Mouse (Mus musculus): ENCODE measurements around the gene Smarca4. TPM values are rescaled to one million over a fixed set of nuclear protein-coding genes. Genes with fewer than 3 reads are reported as not detected.

Gene Smarca4
- total and polyA plus RNA-seq, 2 experiments from 2014 or later = 84.9 to 195 TPM

DNA sequence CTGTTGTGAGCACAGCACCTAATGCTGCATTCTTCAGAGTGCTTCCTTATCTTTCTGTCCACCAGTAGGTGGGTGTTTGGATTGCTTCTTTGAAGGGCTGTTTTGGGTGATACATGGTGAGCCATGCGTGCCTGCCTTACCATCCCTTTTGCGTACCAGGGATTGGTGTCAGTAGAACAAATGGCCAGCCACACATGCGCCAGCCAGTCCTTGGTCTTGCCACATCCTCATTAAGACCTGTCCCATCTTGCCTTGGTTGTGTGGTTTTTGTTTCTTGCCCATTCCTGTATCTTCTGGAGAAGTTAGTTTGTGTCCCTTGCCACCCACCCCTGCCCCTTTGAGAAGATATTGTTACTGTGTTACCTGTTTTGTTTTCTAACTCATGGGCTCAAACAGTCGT lies 64.5 kb downstream of the Smarca4 start:
- WGBS = 91% methylated on average over 4 of the region's 4 CpGs
- TF ChIP-seq CTCF (IDR thresholded peaks at IDR 0.05) = no peak
- DNase-seq (ENCODE audit: low spot score) (no peak), ATAC-seq (ENCODE audit: low FRiP score) (no peak)
- Histone ChIP-seq H3K9ac (replicated peaks; ENCODE audit: low read length, poor library complexity, severe bottlenecking) (no peak overlapping the region), H3K4me2 (ENCODE audit: low read depth, low read length, poor library complexity, severe bottlenecking) (no peak overlapping the region), H3K36me3 (ENCODE audit: insufficient read depth, low read length) (peaks cover 84% of the 10 kb centered on the region), H3K27ac (ENCODE audit: low read depth, low read length) (no peak overlapping the region), H3K4me3 (ENCODE audit: low read depth, low read length) (no peak overlapping the region), H3K27me3 (ENCODE audit: insufficient read depth, low read length) (no peaks in the 10 kb centered on the region), H3K4me1 (ENCODE audit: insufficient read depth, low read length) (no peaks in the 10 kb centered on the region), H3K9me3 (ENCODE audit: low read length) (no peaks in the 10 kb centered on the region)

DNA sequence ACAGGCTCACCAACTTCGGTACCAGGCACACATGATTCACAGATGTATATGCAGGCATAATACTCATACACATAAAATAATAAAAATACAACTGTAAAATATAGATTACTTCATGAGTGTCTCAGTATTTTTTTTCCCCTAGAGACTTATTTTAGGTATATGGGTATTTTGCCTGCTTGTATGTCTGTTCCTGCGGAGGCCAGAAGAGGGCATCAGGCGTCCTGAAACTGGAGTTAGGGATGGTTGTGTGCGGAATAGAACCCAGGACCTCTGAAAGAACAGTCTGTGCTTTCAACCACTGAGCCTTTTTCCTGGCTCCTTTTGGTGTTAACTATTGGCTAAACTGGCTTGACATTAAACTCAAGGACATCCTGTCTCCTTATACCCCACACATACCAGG lies 66.9 kb downstream of the Smarca4 start:
- no peak for DNase-seq (ENCODE audit: low spot score)
- 90% methylated on average over 4 of the region's 4 CpGs for WGBS
- no peak overlapping the region for H3K9ac ChIP-seq (replicated peaks; ENCODE audit: low read length, poor library complexity, severe bottlenecking)
- no peaks in the 10 kb centered on the region for H3K27me3 ChIP-seq (ENCODE audit: insufficient read depth, low read length)
- ATAC-seq (ENCODE audit: low FRiP score) = no peak
- no peak overlapping the region for H3K4me2 ChIP-seq (ENCODE audit: low read depth, low read length, poor library complexity, severe bottlenecking)
- peaks cover 80% of the 10 kb centered on the region for H3K36me3 ChIP-seq (ENCODE audit: insufficient read depth, low read length)
- no peak overlapping the region for H3K4me3 ChIP-seq (ENCODE audit: low read depth, low read length)
- H3K4me1 ChIP-seq (ENCODE audit: insufficient read depth, low read length) = no peaks in the 10 kb centered on the region
- no peak overlapping the region for H3K27ac ChIP-seq (ENCODE audit: low read depth, low read length)
- peak; percentile 53 for TF ChIP-seq CTCF (IDR thresholded peaks at IDR 0.05)
- no peaks in the 10 kb centered on the region for H3K9me3 ChIP-seq (ENCODE audit: low read length)

DNA sequence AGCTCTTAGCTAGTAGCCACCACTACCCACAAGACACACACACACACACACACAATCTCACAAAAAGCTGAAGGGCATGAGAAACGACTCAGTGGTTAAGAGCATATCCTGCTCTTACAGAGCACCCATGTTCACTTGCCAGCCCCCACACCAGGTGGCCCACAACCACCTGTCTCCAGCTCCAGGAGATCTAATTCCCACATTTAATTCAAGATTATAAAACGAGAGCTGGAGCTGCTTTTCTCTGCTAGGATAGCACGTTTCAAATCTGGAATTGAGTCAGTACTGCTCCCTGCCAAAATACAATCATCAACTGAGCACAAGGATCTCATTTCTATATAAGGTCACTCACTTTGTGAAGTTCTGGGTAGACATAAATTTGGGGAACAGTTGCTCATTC lies 67.9 kb downstream of the Smarca4 start:
- H3K9me3 ChIP-seq (ENCODE audit: low read length) = no peaks in the 10 kb centered on the region
- 87% methylated on average over 3 of the region's 3 CpGs for WGBS
- H3K4me1 ChIP-seq (ENCODE audit: insufficient read depth, low read length) = no peaks in the 10 kb centered on the region
- no peak overlapping the region for H3K4me3 ChIP-seq (ENCODE audit: low read depth, low read length)
- DNase-seq (ENCODE audit: low spot score) = no peak
- no peak overlapping the region for H3K4me2 ChIP-seq (ENCODE audit: low read depth, low read length, poor library complexity, severe bottlenecking)
- no peak overlapping the region for H3K27ac ChIP-seq (ENCODE audit: low read depth, low read length)
- H3K9ac ChIP-seq (replicated peaks; ENCODE audit: low read length, poor library complexity, severe bottlenecking) = no peak overlapping the region
- H3K36me3 ChIP-seq (ENCODE audit: insufficient read depth, low read length) = peaks cover 80% of the 10 kb centered on the region
- TF ChIP-seq CTCF (IDR thresholded peaks at IDR 0.05) = no peak
- no peak for ATAC-seq (ENCODE audit: low FRiP score)
- no peaks in the 10 kb centered on the region for H3K27me3 ChIP-seq (ENCODE audit: insufficient read depth, low read length)

DNA sequence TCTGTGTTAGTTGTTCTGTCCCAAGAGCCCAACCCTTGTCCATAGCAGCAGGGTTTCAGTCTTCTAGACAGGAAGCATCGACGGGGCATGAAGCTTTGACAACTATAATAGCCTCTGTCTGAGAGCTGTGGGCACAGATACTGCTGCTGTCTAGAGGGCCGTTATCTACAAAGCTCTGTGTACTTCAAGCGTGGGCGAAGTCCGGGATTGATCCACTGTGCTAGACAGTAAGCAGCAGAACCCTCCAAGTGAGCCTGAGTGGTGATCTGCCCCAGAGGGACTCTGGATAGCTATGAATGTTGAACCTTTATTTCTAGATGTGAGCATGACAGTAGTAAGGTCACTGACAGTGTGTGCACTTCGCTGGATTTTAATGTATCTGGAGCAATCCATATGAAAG lies 72.6 kb downstream of the Smarca4 start:
- DNase-seq (ENCODE audit: low spot score) (no peak), ATAC-seq (ENCODE audit: low FRiP score) (no peak)
- no peak for TF ChIP-seq CTCF (IDR thresholded peaks at IDR 0.05)
- Histone ChIP-seq H3K9ac (replicated peaks; ENCODE audit: low read length, poor library complexity, severe bottlenecking) (no peak overlapping the region), H3K9me3 (ENCODE audit: low read length) (no peaks in the 10 kb centered on the region), H3K27me3 (ENCODE audit: insufficient read depth, low read length) (no peaks in the 10 kb centered on the region), H3K4me2 (ENCODE audit: low read depth, low read length, poor library complexity, severe bottlenecking) (no peak overlapping the region), H3K36me3 (ENCODE audit: insufficient read depth, low read length) (peaks cover 64% of the 10 kb centered on the region), H3K4me1 (ENCODE audit: insufficient read depth, low read length) (no peaks in the 10 kb centered on the region), H3K4me3 (ENCODE audit: low read depth, low read length) (no peak overlapping the region), H3K27ac (ENCODE audit: low read depth, low read length) (no peak overlapping the region)
- 88% methylated on average over 7 of the region's 7 CpGs for WGBS

DNA sequence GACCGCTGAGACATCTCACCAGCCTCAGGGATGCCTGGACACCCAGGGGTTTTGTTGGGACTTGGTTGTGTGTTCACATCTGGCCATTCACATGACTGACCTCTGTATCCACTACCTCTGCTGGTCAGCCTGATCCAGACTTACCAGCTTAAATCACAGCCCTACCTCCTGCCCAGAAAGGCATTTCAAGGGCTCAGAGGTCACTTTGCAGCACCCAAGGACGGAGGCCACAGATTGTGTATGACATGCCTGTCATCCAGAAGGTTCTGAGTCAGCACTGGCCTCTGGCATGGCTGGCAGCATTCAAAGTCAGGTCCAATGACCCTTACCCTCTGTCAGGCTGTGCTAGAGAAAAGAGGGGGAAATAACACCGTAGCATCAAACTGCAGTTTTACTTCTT lies 74.1 kb downstream of the Smarca4 start:
- Histone ChIP-seq H3K27ac (ENCODE audit: low read depth, low read length) (no peak overlapping the region), H3K27me3 (ENCODE audit: insufficient read depth, low read length) (no peaks in the 10 kb centered on the region), H3K4me2 (ENCODE audit: low read depth, low read length, poor library complexity, severe bottlenecking) (no peak overlapping the region), H3K9me3 (ENCODE audit: low read length) (no peaks in the 10 kb centered on the region), H3K4me3 (ENCODE audit: low read depth, low read length) (no peak overlapping the region), H3K36me3 (ENCODE audit: insufficient read depth, low read length) (peaks cover 55% of the 10 kb centered on the region), H3K4me1 (ENCODE audit: insufficient read depth, low read length) (no peaks in the 10 kb centered on the region), H3K9ac (replicated peaks; ENCODE audit: low read length, poor library complexity, severe bottlenecking) (no peak overlapping the region)
- TF ChIP-seq CTCF (IDR thresholded peaks at IDR 0.05) = no peak
- ATAC-seq (ENCODE audit: low FRiP score) (no peak), DNase-seq (ENCODE audit: low spot score) (no peak)
- WGBS = 86% methylated on average over 3 of the region's 3 CpGs

DNA sequence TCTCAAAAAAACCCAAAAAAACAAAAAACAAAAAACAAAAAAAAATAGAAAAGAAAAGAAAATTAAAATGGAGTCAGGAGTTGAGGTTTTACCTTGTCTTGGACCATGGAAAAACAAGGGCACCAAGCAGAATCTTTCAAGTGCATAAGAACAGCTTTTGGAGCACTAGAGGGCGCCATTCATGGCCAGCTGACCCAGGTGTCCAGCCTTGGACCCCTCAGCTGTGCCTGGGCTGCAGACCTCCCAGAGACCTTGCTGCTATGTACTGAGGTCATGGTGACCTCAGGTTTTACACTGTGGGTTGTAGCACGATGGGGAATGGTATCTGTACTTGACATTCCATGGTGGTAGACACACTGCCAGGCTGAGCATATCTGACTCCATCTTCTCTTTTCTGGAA lies 75.9 kb downstream of the Smarca4 start:
- Histone ChIP-seq H3K9ac (replicated peaks; ENCODE audit: low read length, poor library complexity, severe bottlenecking) (no peak overlapping the region), H3K27me3 (ENCODE audit: insufficient read depth, low read length) (no peaks in the 10 kb centered on the region), H3K36me3 (ENCODE audit: insufficient read depth, low read length) (peaks cover 42% of the 10 kb centered on the region), H3K4me3 (ENCODE audit: low read depth, low read length) (no peak overlapping the region), H3K27ac (ENCODE audit: low read depth, low read length) (no peak overlapping the region), H3K4me2 (ENCODE audit: low read depth, low read length, poor library complexity, severe bottlenecking) (no peak overlapping the region), H3K4me1 (ENCODE audit: insufficient read depth, low read length) (no peaks in the 10 kb centered on the region), H3K9me3 (ENCODE audit: low read length) (no peaks in the 10 kb centered on the region)
- DNase-seq (ENCODE audit: low spot score) = peak; percentile 44
- peak; percentile 23; the same call in 1 of the 2 replicates for ATAC-seq (ENCODE audit: low FRiP score)
- WGBS = 49% methylated on average over 2 of the region's 2 CpGs
- TF ChIP-seq CTCF (IDR thresholded peaks at IDR 0.05) = peak; percentile 58

Data from midbrain, postnatal 0 days (tissue).